Mouse (Mus musculus): ENCODE measurements around the gene Atp8a1. TPM values are rescaled to one million over a fixed set of nuclear protein-coding genes. Genes with fewer than 3 reads are reported as not detected.
A peak's percentile ranks its signal among the peaks of the same experiment; 100 is the strongest.

Atp8a1 gene
- polyA plus RNA-seq, 2 experiments, result 6.9 to 7.1 TPM

- Histone ChIP-seq H3K27me3 (ENCODE audit: control insufficient read depth, insufficient read depth, low read length) (no peaks in the 10 kb centered on the region), H3K36me3 (ENCODE audit: control insufficient read depth, insufficient read depth, low read length) (no peaks in the 10 kb centered on the region), H3K9ac (ENCODE audit: low read depth, low read length, severe bottlenecking) (no peak overlapping the region), H3K4me3 (replicated peaks; ENCODE audit: low read length) (no peak overlapping the region), H3K9me3 (ENCODE audit: control insufficient read depth, low read length) (no peaks in the 10 kb centered on the region), H3K27ac (replicated peaks; ENCODE audit: low read depth, low read length) (no peak overlapping the region), H3K4me2 (replicated peaks; ENCODE audit: low read depth, low read length, severe bottlenecking) (no peak overlapping the region), H3K4me1 (ENCODE audit: control insufficient read depth, insufficient read depth, low read length) (no peaks in the 10 kb centered on the region)
- no peak for TF ChIP-seq POLR2A (IDR thresholded peaks at IDR 0.05; ENCODE audit: borderline replicate concordance, extremely low read depth, insufficient read depth, insufficient read length)
- ATAC-seq (ENCODE audit: low FRiP score, low read depth), result no peak
- WGBS, result 4% methylated on average over 2 of the region's 2 CpGs
- peak; percentile 81 for DNase-seq (ENCODE audit: low spot score)
Measured at GRCm38 (mm10) chr5:67727755-67728154, 119.5 kb downstream of the Atp8a1 start.

GRCm38 (mm10) chr5:67726810-67727209, 120.4 kb downstream of the Atp8a1 start:
- H3K4me2 ChIP-seq (replicated peaks; ENCODE audit: low read depth, low read length, severe bottlenecking), result no peak overlapping the region
- H3K27me3 ChIP-seq (ENCODE audit: control insufficient read depth, insufficient read depth, low read length), result no peaks in the 10 kb centered on the region
- H3K4me1 ChIP-seq (ENCODE audit: control insufficient read depth, insufficient read depth, low read length), result no peaks in the 10 kb centered on the region
- no peak overlapping the region for H3K27ac ChIP-seq (replicated peaks; ENCODE audit: low read depth, low read length)
- H3K9ac ChIP-seq (ENCODE audit: low read depth, low read length, severe bottlenecking), result no peak overlapping the region
- no peaks in the 10 kb centered on the region for H3K9me3 ChIP-seq (ENCODE audit: control insufficient read depth, low read length)
- no peak for ATAC-seq (ENCODE audit: low FRiP score, low read depth)
- TF ChIP-seq POLR2A (IDR thresholded peaks at IDR 0.05; ENCODE audit: borderline replicate concordance, extremely low read depth, insufficient read depth, insufficient read length), result no peak
- H3K36me3 ChIP-seq (ENCODE audit: control insufficient read depth, insufficient read depth, low read length), result no peaks in the 10 kb centered on the region
- DNase-seq (ENCODE audit: low spot score), result no peak
- 81% methylated on average over 13 of the region's 13 CpGs for WGBS
- no peak overlapping the region for H3K4me3 ChIP-seq (replicated peaks; ENCODE audit: low read length)

- DNase-seq (ENCODE audit: low spot score) (no peak), ATAC-seq (ENCODE audit: low FRiP score, low read depth) (no peak)
- H3K36me3 ChIP-seq (ENCODE audit: control insufficient read depth, insufficient read depth, low read length), result no peaks in the 10 kb centered on the region
- H3K9me3 ChIP-seq (ENCODE audit: control insufficient read depth, low read length), result no peaks in the 10 kb centered on the region
- no peaks in the 10 kb centered on the region for H3K27me3 ChIP-seq (ENCODE audit: control insufficient read depth, insufficient read depth, low read length)
- peaks cover 8% of the 10 kb centered on the region; the same call in 1 of the 2 replicates for H3K4me1 ChIP-seq (ENCODE audit: control insufficient read depth, insufficient read depth, low read length)
- no peak overlapping the region for H3K27ac ChIP-seq (replicated peaks; ENCODE audit: low read depth, low read length)
- WGBS, result 91% methylated on average over 7 of the region's 7 CpGs
- TF ChIP-seq POLR2A (IDR thresholded peaks at IDR 0.05; ENCODE audit: borderline replicate concordance, extremely low read depth, insufficient read depth, insufficient read length), result no peak
- H3K9ac ChIP-seq (ENCODE audit: low read depth, low read length, severe bottlenecking), result no peak overlapping the region
- H3K4me3 ChIP-seq (replicated peaks; ENCODE audit: low read length), result no peak overlapping the region
- no peak overlapping the region for H3K4me2 ChIP-seq (replicated peaks; ENCODE audit: low read depth, low read length, severe bottlenecking)
Measured at GRCm38 (mm10) chr5:67701641-67702040, 145.6 kb downstream of the Atp8a1 start.

GRCm38 (mm10) chr5:67699418-67699817, 147.8 kb downstream of the Atp8a1 start:
- H3K4me2 ChIP-seq (replicated peaks; ENCODE audit: low read depth, low read length, severe bottlenecking), result no peak overlapping the region
- H3K4me1 ChIP-seq (ENCODE audit: control insufficient read depth, insufficient read depth, low read length), result peaks cover 11% of the 10 kb centered on the region; the same call in 1 of the 2 replicates
- no peak overlapping the region for H3K9ac ChIP-seq (ENCODE audit: low read depth, low read length, severe bottlenecking)
- no peak for ATAC-seq (ENCODE audit: low FRiP score, low read depth)
- no peak for DNase-seq (ENCODE audit: low spot score)
- no peak for TF ChIP-seq POLR2A (IDR thresholded peaks at IDR 0.05; ENCODE audit: borderline replicate concordance, extremely low read depth, insufficient read depth, insufficient read length)
- H3K36me3 ChIP-seq (ENCODE audit: control insufficient read depth, insufficient read depth, low read length), result no peaks in the 10 kb centered on the region
- no peaks in the 10 kb centered on the region for H3K27me3 ChIP-seq (ENCODE audit: control insufficient read depth, insufficient read depth, low read length)
- 95% methylated on average over 1 of the region's 1 CpGs for WGBS
- H3K9me3 ChIP-seq (ENCODE audit: control insufficient read depth, low read length), result no peaks in the 10 kb centered on the region
- H3K4me3 ChIP-seq (replicated peaks; ENCODE audit: low read length), result no peak overlapping the region
- H3K27ac ChIP-seq (replicated peaks; ENCODE audit: low read depth, low read length), result no peak overlapping the region

- no peak for ATAC-seq (ENCODE audit: low FRiP score, low read depth)
- H3K4me2 ChIP-seq (replicated peaks; ENCODE audit: low read depth, low read length, severe bottlenecking), result no peak overlapping the region
- no peaks in the 10 kb centered on the region for H3K27me3 ChIP-seq (ENCODE audit: control insufficient read depth, insufficient read depth, low read length)
- no peak for TF ChIP-seq POLR2A (IDR thresholded peaks at IDR 0.05; ENCODE audit: borderline replicate concordance, extremely low read depth, insufficient read depth, insufficient read length)
- H3K4me1 ChIP-seq (ENCODE audit: control insufficient read depth, insufficient read depth, low read length), result peaks cover 14% of the 10 kb centered on the region; the same call in 1 of the 2 replicates
- 93% methylated on average over 3 of the region's 3 CpGs for WGBS
- no peaks in the 10 kb centered on the region for H3K9me3 ChIP-seq (ENCODE audit: control insufficient read depth, low read length)
- no peak for DNase-seq (ENCODE audit: low spot score)
- no peaks in the 10 kb centered on the region for H3K36me3 ChIP-seq (ENCODE audit: control insufficient read depth, insufficient read depth, low read length)
- H3K9ac ChIP-seq (ENCODE audit: low read depth, low read length, severe bottlenecking), result no peak overlapping the region
- H3K27ac ChIP-seq (replicated peaks; ENCODE audit: low read depth, low read length), result no peak overlapping the region
- no peak overlapping the region for H3K4me3 ChIP-seq (replicated peaks; ENCODE audit: low read length)
Measured at GRCm38 (mm10) chr5:67698176-67698575, 149.1 kb downstream of the Atp8a1 start.

All from limb, embryonic 14.5 days (tissue).